Mouse (Mus musculus): Measurements from ENCODE around the gene Exph5. TPM values are rescaled to one million over a fixed set of nuclear protein-coding genes. Genes with fewer than 3 reads are reported as not detected.

Exph5 gene
- polyA plus RNA-seq, 1 experiment from 2014 or later: 0.36 TPM

DNA sequence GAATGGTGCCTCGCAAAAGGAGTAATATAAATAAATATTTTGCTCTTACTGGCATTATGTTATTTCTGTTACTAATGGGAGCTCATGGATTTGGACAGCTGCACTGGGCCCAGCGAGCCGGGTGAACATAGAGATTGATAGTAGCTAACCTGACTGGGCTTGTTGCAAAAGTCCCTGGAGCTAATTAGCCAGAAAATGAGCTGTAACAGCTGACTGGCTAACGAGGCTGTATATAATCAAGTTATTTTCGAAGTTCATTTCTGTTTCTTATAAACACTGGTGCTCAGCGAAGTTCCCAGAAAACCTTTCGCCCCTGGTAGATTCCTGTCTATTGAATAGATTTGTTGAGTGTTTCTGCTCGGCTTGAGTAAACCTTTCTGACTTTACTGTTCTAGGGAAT, 101.5 kb downstream of the Exph5 start:
- Histone ChIP-seq H3K27ac (ENCODE audit: low read depth) (no peak overlapping the region), H3K27me3 (ENCODE audit: insufficient read depth, low read length) (no peaks in the 10 kb centered on the region), H3K36me3 (replicated peaks; ENCODE audit: insufficient read depth, low read length) (no peaks in the 10 kb centered on the region), H3K4me2 (ENCODE audit: low read depth, low read length) (no peak overlapping the region), H3K9me3 (ENCODE audit: low read length) (no peaks in the 10 kb centered on the region), H3K4me3 (ENCODE audit: low read depth, low read length) (no peak overlapping the region), H3K4me1 (ENCODE audit: insufficient read depth) (peaks cover 6% of the 10 kb centered on the region; the same call in 1 of the 2 replicates), H3K9ac (replicated peaks) (no peak overlapping the region)
- 82% methylated on average over 8 of the region's 8 CpGs for WGBS (ENCODE audit: insufficient replicate concordance)
- TF ChIP-seq CTCF (IDR thresholded peaks at IDR 0.05; ENCODE audit: low read depth) (no peak), EP300 (IDR thresholded peaks at IDR 0.05; ENCODE audit: low read depth) (no peak)
- DNase-seq (no peak), ATAC-seq (no peak)

DNA sequence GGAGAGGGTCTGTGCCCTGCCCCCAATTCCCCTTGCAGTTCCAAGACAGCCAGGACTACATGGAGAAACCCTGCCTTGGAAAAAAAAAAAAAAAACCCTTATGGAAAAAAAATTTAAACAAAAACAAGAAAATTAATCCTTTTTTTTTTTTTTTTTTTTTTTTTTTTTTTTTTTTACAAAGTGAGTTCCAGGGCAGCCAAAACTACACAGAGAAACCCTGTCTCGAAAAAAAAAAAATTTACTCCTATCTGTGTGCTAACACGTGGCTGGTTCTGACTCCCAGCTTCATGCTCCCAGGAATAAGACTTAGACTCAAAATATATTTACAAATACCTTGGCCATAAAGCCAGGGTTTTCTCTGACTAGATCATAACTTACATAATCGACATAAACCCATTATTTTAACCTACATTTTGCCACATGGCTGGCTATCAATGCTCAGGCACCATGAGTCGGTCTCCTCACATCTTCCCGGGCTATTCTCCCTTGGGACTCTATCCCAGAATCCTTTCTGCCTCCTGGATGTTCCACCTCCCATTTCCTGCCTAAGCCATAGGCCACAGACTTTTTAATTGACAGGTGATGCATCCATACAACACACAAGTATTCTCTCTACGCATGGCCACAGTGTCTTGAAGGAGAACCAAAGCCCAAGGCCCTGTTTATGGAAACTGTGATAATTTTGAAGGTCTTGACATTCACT, 102.7 kb downstream of the Exph5 start:
- Histone ChIP-seq H3K36me3 (replicated peaks; ENCODE audit: insufficient read depth, low read length) (no peaks in the 10 kb centered on the region), H3K27me3 (ENCODE audit: insufficient read depth, low read length) (no peaks in the 10 kb centered on the region), H3K4me1 (ENCODE audit: insufficient read depth) (peaks cover 6% of the 10 kb centered on the region; the same call in 1 of the 2 replicates), H3K4me3 (ENCODE audit: low read depth, low read length) (no peak overlapping the region), H3K27ac (ENCODE audit: low read depth) (no peak overlapping the region), H3K9ac (replicated peaks) (no peak overlapping the region), H3K4me2 (ENCODE audit: low read depth, low read length) (no peak overlapping the region), H3K9me3 (ENCODE audit: low read length) (no peaks in the 10 kb centered on the region)
- ATAC-seq (no peak), DNase-seq (no peak)
- TF ChIP-seq CTCF (IDR thresholded peaks at IDR 0.05; ENCODE audit: low read depth) (no peak), EP300 (IDR thresholded peaks at IDR 0.05; ENCODE audit: low read depth) (no peak)
- 65% methylated on average over 6 of the region's 6 CpGs for WGBS (ENCODE audit: insufficient replicate concordance)

DNA sequence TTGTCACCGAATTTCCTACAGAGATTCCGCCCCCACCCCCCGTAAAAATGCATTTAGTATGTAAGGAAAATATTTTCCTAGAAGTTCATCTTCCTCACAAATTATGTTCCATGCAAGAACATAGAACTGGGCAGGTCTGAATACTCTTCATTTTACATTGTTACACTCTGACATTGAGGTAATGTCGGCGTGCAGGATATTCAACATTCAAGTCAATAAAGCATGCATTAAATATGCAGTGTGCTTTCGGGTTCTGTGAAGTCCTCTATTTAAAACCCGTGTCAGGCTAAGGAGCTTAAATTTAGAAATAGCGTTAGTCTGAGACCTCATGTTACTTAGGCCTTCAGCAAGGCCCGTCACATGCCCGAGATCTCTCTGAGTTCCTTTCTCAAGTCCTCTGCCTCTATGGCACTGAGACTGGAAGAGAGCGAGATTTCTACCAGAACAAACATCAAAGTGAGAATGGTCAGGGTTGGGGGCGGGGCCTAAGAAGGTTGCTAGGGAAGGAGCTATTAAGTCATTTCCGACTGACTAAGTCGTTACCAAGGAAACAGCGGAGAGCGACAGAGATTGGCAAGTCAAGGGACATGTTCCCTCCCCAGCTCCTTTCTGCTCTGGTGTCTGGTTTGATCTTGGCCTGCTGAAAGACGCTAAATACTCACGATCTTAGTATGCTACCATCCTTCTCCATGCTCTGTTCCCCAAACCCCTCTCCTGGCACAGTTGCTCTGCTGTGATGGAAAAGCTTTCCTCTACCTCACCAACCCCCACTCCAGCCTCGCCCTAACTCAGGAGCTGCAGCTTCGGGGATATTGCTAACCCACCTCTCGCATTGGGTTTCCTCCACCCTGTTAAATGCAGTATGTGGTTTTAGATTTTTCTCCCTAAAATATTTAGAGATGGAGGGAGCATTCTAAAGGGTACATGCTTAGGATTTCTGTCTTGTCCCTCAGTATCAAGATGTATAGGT, 103.6 kb downstream of the Exph5 start:
- DNase-seq (peak; percentile 73), ATAC-seq (peak; percentile 75)
- Histone ChIP-seq H3K9ac (replicated peaks) (no peak overlapping the region), H3K9me3 (ENCODE audit: low read length) (no peaks in the 10 kb centered on the region), H3K4me3 (ENCODE audit: low read depth, low read length) (peak overlapping the region; percentile 31), H3K4me2 (ENCODE audit: low read depth, low read length) (peak overlapping the region; percentile 66), H3K27me3 (ENCODE audit: insufficient read depth, low read length) (no peaks in the 10 kb centered on the region), H3K4me1 (ENCODE audit: insufficient read depth) (peaks cover 6% of the 10 kb centered on the region; the same call in 1 of the 2 replicates), H3K36me3 (replicated peaks; ENCODE audit: insufficient read depth, low read length) (no peaks in the 10 kb centered on the region), H3K27ac (ENCODE audit: low read depth) (no peak overlapping the region)
- TF ChIP-seq EP300 (IDR thresholded peaks at IDR 0.05; ENCODE audit: low read depth) (no peak), CTCF (IDR thresholded peaks at IDR 0.05; ENCODE audit: low read depth) (no peak)
- WGBS (ENCODE audit: insufficient replicate concordance): 27% methylated on average over 21 of the region's 21 CpGs

- H3K9me3 ChIP-seq (ENCODE audit: low read length): no peaks in the 10 kb centered on the region
- peaks cover 6% of the 10 kb centered on the region; the same call in 1 of the 2 replicates for H3K4me1 ChIP-seq (ENCODE audit: insufficient read depth)
- H3K36me3 ChIP-seq (replicated peaks; ENCODE audit: insufficient read depth, low read length): no peaks in the 10 kb centered on the region
- WGBS (ENCODE audit: insufficient replicate concordance): 71% methylated on average over 4 of the region's 4 CpGs
- H3K4me2 ChIP-seq (ENCODE audit: low read depth, low read length): no peak overlapping the region
- TF ChIP-seq CTCF (IDR thresholded peaks at IDR 0.05; ENCODE audit: low read depth) (no peak), EP300 (IDR thresholded peaks at IDR 0.05; ENCODE audit: low read depth) (no peak)
- no peak overlapping the region for H3K27ac ChIP-seq (ENCODE audit: low read depth)
- no peak overlapping the region for H3K9ac ChIP-seq (replicated peaks)
- no peak for DNase-seq
- ATAC-seq: no peak
- H3K4me3 ChIP-seq (ENCODE audit: low read depth, low read length): no peak overlapping the region
- no peaks in the 10 kb centered on the region for H3K27me3 ChIP-seq (ENCODE audit: insufficient read depth, low read length)
Observed at GRCm38 (mm10) chr9:53408548-53408947, 107.1 kb downstream of the Exph5 start.

DNA sequence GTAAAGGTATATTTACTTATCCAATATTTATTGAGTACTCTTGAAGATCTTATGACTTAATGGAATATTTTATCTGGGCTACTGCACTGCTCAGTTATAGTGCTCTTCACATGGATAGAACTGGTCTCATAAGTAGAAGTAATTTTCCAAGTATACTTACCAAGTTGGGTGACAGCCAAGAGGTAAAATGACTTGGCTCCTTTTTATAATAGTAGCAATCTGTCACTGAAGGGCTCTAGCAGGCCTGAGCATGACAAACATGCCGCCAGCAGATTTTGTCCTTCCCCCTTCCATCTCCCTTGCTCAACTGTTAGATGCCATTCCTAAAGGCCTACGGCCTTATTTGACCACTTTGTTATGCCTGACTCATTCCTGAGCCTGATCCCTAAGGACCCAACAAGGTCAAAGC, 107.5 kb downstream of the Exph5 start:
- ATAC-seq (no peak), DNase-seq (no peak)
- Histone ChIP-seq H3K4me1 (ENCODE audit: insufficient read depth) (peaks cover 6% of the 10 kb centered on the region; the same call in 1 of the 2 replicates), H3K27me3 (ENCODE audit: insufficient read depth, low read length) (no peaks in the 10 kb centered on the region), H3K9ac (replicated peaks) (no peak overlapping the region), H3K4me2 (ENCODE audit: low read depth, low read length) (no peak overlapping the region), H3K36me3 (replicated peaks; ENCODE audit: insufficient read depth, low read length) (no peaks in the 10 kb centered on the region), H3K27ac (ENCODE audit: low read depth) (no peak overlapping the region), H3K9me3 (ENCODE audit: low read length) (no peaks in the 10 kb centered on the region), H3K4me3 (ENCODE audit: low read depth, low read length) (no peak overlapping the region)
- WGBS (ENCODE audit: insufficient replicate concordance): 78% methylated on average over 2 of the region's 2 CpGs
- TF ChIP-seq EP300 (IDR thresholded peaks at IDR 0.05; ENCODE audit: low read depth) (no peak), CTCF (IDR thresholded peaks at IDR 0.05; ENCODE audit: low read depth) (no peak)

DNA sequence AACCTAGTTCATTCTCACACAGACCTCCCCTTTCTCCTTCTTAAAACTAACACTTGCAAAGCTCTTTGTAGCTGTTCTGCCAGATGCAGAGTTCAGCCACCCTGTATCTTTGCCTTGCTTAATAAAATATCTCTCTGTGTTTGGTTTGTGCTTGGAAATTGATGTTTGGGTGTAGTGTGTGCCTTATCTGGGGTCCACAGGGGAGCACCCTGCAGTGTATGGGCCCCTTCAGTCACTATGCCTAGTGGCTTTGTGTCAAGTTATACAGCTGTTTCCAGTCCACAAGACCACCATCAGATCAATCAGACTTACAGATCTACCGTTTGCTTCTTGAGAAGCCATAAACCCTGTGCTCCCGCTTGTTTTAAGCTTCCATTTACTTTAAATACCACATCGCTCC, 108.0 kb downstream of the Exph5 start:
- no peak overlapping the region for H3K4me2 ChIP-seq (ENCODE audit: low read depth, low read length)

More for the DNA sequence above, 108.0 kb downstream of the Exph5 start:
- Histone ChIP-seq H3K9ac (replicated peaks) (no peak overlapping the region), H3K27ac (ENCODE audit: low read depth) (no peak overlapping the region), H3K36me3 (replicated peaks; ENCODE audit: insufficient read depth, low read length) (no peaks in the 10 kb centered on the region), H3K9me3 (ENCODE audit: low read length) (no peaks in the 10 kb centered on the region), H3K4me1 (ENCODE audit: insufficient read depth) (peaks cover 6% of the 10 kb centered on the region; the same call in 1 of the 2 replicates), H3K4me3 (ENCODE audit: low read depth, low read length) (no peak overlapping the region), H3K27me3 (ENCODE audit: insufficient read depth, low read length) (no peaks in the 10 kb centered on the region)
- DNase-seq (no peak), ATAC-seq (0 out of 2 replicates have a peak, but pooled peaks have one; percentile 45)
- WGBS (ENCODE audit: insufficient replicate concordance): 64% methylated on average over 3 of the region's 3 CpGs
- no peak for TF ChIP-seq CTCF (IDR thresholded peaks at IDR 0.05; ENCODE audit: low read depth)
- no peak for TF ChIP-seq EP300 (IDR thresholded peaks at IDR 0.05; ENCODE audit: low read depth)
